Mouse (Mus musculus) adrenal gland, adult 10 weeks (tissue): ENCODE results near the gene Glce. TPM values are rescaled to one million over a fixed set of nuclear protein-coding genes. Genes with fewer than 3 reads are reported as not detected.

ENCODE experiments used
- polyA plus RNA-seq: library from polyadenylated mRNA; stranded (reverse); fragments of 350-450 nt; fragmentation: Illumina TruSeq; extraction: RNeasy Lipid Tissue Mini Kit (QIAGEN cat#74804); gene quantifications from one replicate; pipeline ENCODE4 v1.2.3, GENCODE M21; 2014; ENCODE audit warnings: low read depth, low replicate concordance

Gene Glce
- 75.5 TPM for polyA plus RNA-seq

DNA sequence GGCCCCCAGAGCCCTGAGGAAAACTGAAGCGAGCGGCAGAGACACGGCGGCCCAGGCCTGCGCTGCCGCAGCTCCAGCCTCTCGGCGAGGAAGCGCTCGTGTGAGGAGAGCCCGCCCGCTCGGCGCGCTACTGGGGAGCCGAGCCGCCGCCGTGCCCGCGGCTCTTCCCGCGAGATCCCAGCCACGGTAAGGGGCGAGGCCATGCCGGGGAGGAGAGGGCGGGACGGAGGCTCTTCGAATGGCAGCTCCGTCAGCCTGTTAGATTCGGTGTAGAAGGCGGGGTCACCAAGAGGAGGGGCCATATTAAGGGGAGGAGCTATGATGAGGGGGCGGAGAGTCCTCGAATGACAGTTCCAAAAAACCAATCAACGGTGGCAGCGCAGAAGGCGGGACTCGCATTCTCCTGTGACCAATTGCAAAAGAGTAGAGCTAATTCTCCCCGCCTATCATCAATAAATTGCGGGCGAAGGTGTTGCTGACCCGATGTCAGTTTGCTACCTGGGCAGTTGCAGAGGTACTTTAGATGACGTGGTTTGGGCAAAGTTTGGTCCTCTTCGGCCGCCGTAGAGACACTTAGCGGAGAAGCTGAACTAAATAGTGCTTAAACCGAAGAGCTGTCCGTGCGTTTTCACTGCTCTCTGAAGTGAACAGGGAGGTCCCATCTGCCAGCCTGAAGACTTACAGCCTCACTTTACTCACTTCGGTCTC is at the start of gene Glce:
Gene Glce, minus strand, starts transcription at position 148 of the 708 bp plus-strand sequence.

DNA sequence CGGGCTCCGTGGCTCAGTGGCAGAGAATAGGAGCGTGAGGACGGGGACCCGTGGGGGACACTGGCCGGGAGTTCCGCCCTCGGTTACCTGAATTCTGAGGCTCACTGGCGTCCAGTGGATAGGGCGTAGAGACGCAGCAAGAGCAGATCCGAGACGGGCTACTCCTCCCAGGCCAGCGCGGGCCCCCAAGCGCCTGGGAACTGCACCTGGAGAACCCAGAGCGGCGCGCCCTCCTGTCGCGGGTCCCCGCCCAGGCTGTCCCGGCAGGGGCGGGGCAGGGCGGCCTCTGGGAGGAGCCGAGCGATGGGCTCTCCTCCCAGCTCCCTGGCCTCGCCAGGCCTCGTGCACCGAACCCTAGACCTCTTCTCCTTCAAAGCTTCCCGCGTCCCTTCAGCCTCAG is 95.9 kb downstream of the Glce start, which contains the start of gene Paqr5:
Gene Paqr5, minus strand, starts transcription at position 257 of the 400 bp plus-strand sequence.

Other genes with a start within 250 kb of the Glce start
- 44.1 TPM for gene Rplp1, start 208.1 kb downstream of the Glce start, polyA plus RNA-seq
- gene Kif23, start 175.9 kb downstream of the Glce start, polyA plus RNA-seq = 10.1 TPM
- gene Paqr5, start 95.8 kb downstream of the Glce start, polyA plus RNA-seq = 1.7 TPM
- gene Spesp1, start 159.6 kb upstream of the Glce start, polyA plus RNA-seq = not detected
- 1,909 TPM for gene Anp32a, start 218.6 kb upstream of the Glce start, polyA plus RNA-seq